Mouse (Mus musculus) hindbrain, embryonic 10.5 days (tissue): ENCODE results near the gene Hacl1. TPM values are rescaled to one million over a fixed set of nuclear protein-coding genes. Genes with fewer than 3 reads are reported as not detected.

Experiments
- DNase-seq: peaks from one replicate; pipeline ENCODE4 v3.0.0-alpha.2; 2017; ENCODE audit warnings: low spot score
- H3K27ac ChIP-seq: fragments of 300-500 bp; sonication (generic); 2 replicates; pipeline ENCODE4 v1.5.1; 2016; ENCODE audit warnings: mild to moderate bottlenecking, moderate library complexity
- H3K27me3 ChIP-seq: fragments of 300-500 bp; sonication (generic); 2 replicates; pipeline ENCODE4 v1.6.1; 2016; ENCODE audit warnings: mild to moderate bottlenecking; ENCODE audit not compliant: poor library complexity, insufficient read depth, severe bottlenecking
- H3K36me3 ChIP-seq: fragments of 300-500 bp; sonication (generic); 2 replicates; pipeline ENCODE4 v1.6.1; 2016; ENCODE audit warnings: mild to moderate bottlenecking, moderate library complexity
- H3K4me1 ChIP-seq: fragments of 300-500 bp; sonication (generic); replicated peaks from 2 replicates; pipeline ENCODE4 v1.6.1; 2016; ENCODE audit warnings: mild to moderate bottlenecking
- H3K4me3 ChIP-seq: fragments of 300-500 bp; sonication (generic); 2 replicates; pipeline ENCODE4 v1.5.1; 2016; ENCODE audit warnings: mild to moderate bottlenecking, moderate library complexity
- H3K9me3 ChIP-seq: fragments of 300-500 bp; sonication (generic); 2 replicates; pipeline ENCODE4 v1.6.1; 2016; ENCODE audit warnings: mild to moderate bottlenecking, moderate library complexity
- WGBS: fragments of 180-500 bp; shearing (Covaris S2); methylation state at CpG from one replicate; pipeline ENCODE4 v1.1.7; 2016; 5-methylcytosine and 5-hydroxymethylcytosine counted together
- polyA plus RNA-seq: library from polyadenylated mRNA; unstranded; fragments of >200 nt; fragmentation: Nextera tagmentation; extraction: Ambion mirVana; gene quantifications from 2 replicates; pipeline ENCODE4 v1.2.1, GENCODE M21; 2016

Hacl1 gene
- polyA plus RNA-seq, 1 experiment from 2014 or later = 8.2 TPM

GRCm38 (mm10) chr14:31658126-31658680 lies 17.1 kb upstream of the Hacl1 start:
- Histone ChIP-seq H3K27me3 (no peaks in the 10 kb centered on the region), H3K36me3 (no peaks in the 10 kb centered on the region), H3K4me1 (peaks cover 40% of the 10 kb centered on the region), H3K9me3 (no peaks in the 10 kb centered on the region), H3K27ac (peak overlapping the region; percentile 60; the same call in 1 of the 2 replicates), H3K4me3 (no peak overlapping the region)
- 95% methylated on average over 8 of the region's 8 CpGs for WGBS
- DNase-seq = no peak

GRCm38 (mm10) chr14:31656857-31657645 lies 16.0 kb upstream of the Hacl1 start:
- Histone ChIP-seq H3K4me1 (peaks cover 31% of the 10 kb centered on the region), H3K27me3 (no peaks in the 10 kb centered on the region), H3K36me3 (no peaks in the 10 kb centered on the region), H3K9me3 (no peaks in the 10 kb centered on the region), H3K27ac (peak overlapping the region; percentile 35; the same call in 1 of the 2 replicates), H3K4me3 (no peak overlapping the region)
- 52% methylated on average over 5 of the region's 5 CpGs for WGBS
- peak; percentile 72 for DNase-seq

GRCm38 (mm10) chr14:31656386-31656785 lies 15.3 kb upstream of the Hacl1 start:
- Histone ChIP-seq H3K27me3 (no peaks in the 10 kb centered on the region), H3K27ac (no peak overlapping the region), H3K4me3 (no peak overlapping the region), H3K9me3 (no peaks in the 10 kb centered on the region), H3K4me1 (peaks cover 25% of the 10 kb centered on the region), H3K36me3 (no peaks in the 10 kb centered on the region)
- WGBS = 77% methylated on average over 7 of the region's 7 CpGs
- no peak for DNase-seq

GRCm38 (mm10) chr14:31655406-31655805 lies 14.3 kb upstream of the Hacl1 start:
- no peaks in the 10 kb centered on the region for H3K27me3 ChIP-seq
- no peak overlapping the region for H3K4me3 ChIP-seq
- H3K9me3 ChIP-seq = peaks cover 2% of the 10 kb centered on the region; the same call in 1 of the 2 replicates
- peaks cover 18% of the 10 kb centered on the region for H3K4me1 ChIP-seq
- no peak for DNase-seq
- WGBS = 80% methylated on average over 14 of the region's 14 CpGs
- H3K27ac ChIP-seq = no peak overlapping the region
- H3K36me3 ChIP-seq = no peaks in the 10 kb centered on the region

GRCm38 (mm10) chr14:31654816-31655215 lies 13.7 kb upstream of the Hacl1 start:
- no peak overlapping the region for H3K27ac ChIP-seq
- no peak for DNase-seq
- peaks cover 3% of the 10 kb centered on the region; the same call in 1 of the 2 replicates for H3K9me3 ChIP-seq
- H3K4me1 ChIP-seq = peaks cover 14% of the 10 kb centered on the region; the same call in 1 of the 2 replicates
- no peak overlapping the region for H3K4me3 ChIP-seq
- H3K27me3 ChIP-seq = no peaks in the 10 kb centered on the region
- no peaks in the 10 kb centered on the region for H3K36me3 ChIP-seq
- WGBS = 89% methylated on average over 5 of the region's 5 CpGs

GRCm38 (mm10) chr14:31653101-31653875 lies 12.2 kb upstream of the Hacl1 start:
- Histone ChIP-seq H3K9me3 (peaks cover 3% of the 10 kb centered on the region; the same call in 1 of the 2 replicates), H3K27me3 (no peaks in the 10 kb centered on the region)
- 83% methylated on average over 14 of the region's 14 CpGs for WGBS

GRCm38 (mm10) chr14:31652624-31653023 lies 11.5 kb upstream of the Hacl1 start:
- Histone ChIP-seq H3K27me3 (no peaks in the 10 kb centered on the region), H3K4me3 (no peak overlapping the region), H3K36me3 (no peaks in the 10 kb centered on the region), H3K9me3 (peaks cover 3% of the 10 kb centered on the region; the same call in 1 of the 2 replicates), H3K27ac (no peak overlapping the region), H3K4me1 (0 out of 2 replicates have a peak, but pooled peaks cover 6% of the 10 kb centered on the region)
- DNase-seq = no peak
- 98% methylated on average over 1 of the region's 1 CpGs for WGBS

More at GRCm38 (mm10) chr14:31653101-31653875, 12.2 kb upstream of the Hacl1 start:
- H3K4me3 ChIP-seq = no peak overlapping the region
- peaks cover 12% of the 10 kb centered on the region; the same call in 1 of the 2 replicates for H3K4me1 ChIP-seq
- no peak for DNase-seq
- H3K36me3 ChIP-seq = no peaks in the 10 kb centered on the region
- H3K27ac ChIP-seq = no peak overlapping the region

- 76% methylated on average over 5 of the region's 5 CpGs for WGBS
- Histone ChIP-seq H3K9me3 (peaks cover 3% of the 10 kb centered on the region; the same call in 1 of the 2 replicates), H3K4me1 (0 out of 2 replicates have a peak, but pooled peaks cover 4% of the 10 kb centered on the region), H3K27me3 (no peaks in the 10 kb centered on the region), H3K27ac (no peak overlapping the region), H3K4me3 (no peak overlapping the region), H3K36me3 (no peaks in the 10 kb centered on the region)
- no peak for DNase-seq
Observed at GRCm38 (mm10) chr14:31652106-31652505, 11.0 kb upstream of the Hacl1 start.

GRCm38 (mm10) chr14:31651206-31651605 lies 10.1 kb upstream of the Hacl1 start:
- Histone ChIP-seq H3K27ac (no peak overlapping the region), H3K9me3 (peaks cover 3% of the 10 kb centered on the region; the same call in 1 of the 2 replicates), H3K4me1 (0 out of 2 replicates have a peak, but pooled peaks cover 2% of the 10 kb centered on the region), H3K36me3 (no peaks in the 10 kb centered on the region), H3K4me3 (no peak overlapping the region), H3K27me3 (no peaks in the 10 kb centered on the region)
- WGBS = 85% methylated on average over 7 of the region's 7 CpGs
- no peak for DNase-seq

GRCm38 (mm10) chr14:31650347-31650746 lies 9.3 kb upstream of the Hacl1 start:
- no peaks in the 10 kb centered on the region for H3K36me3 ChIP-seq
- DNase-seq = no peak
- 95% methylated on average over 3 of the region's 3 CpGs for WGBS
- H3K27me3 ChIP-seq = no peaks in the 10 kb centered on the region
- no peak overlapping the region for H3K4me3 ChIP-seq
- no peak overlapping the region for H3K27ac ChIP-seq
- H3K9me3 ChIP-seq = peaks cover 3% of the 10 kb centered on the region; the same call in 1 of the 2 replicates
- 0 out of 2 replicates have a peak, but pooled peaks cover 2% of the 10 kb centered on the region for H3K4me1 ChIP-seq

- DNase-seq = no peak
- Histone ChIP-seq H3K9me3 (peaks cover 3% of the 10 kb centered on the region; the same call in 1 of the 2 replicates), H3K27me3 (no peaks in the 10 kb centered on the region), H3K36me3 (no peaks in the 10 kb centered on the region), H3K27ac (no peak overlapping the region), H3K4me3 (no peak overlapping the region), H3K4me1 (0 out of 2 replicates have a peak, but pooled peaks cover 2% of the 10 kb centered on the region)
- WGBS = 92% methylated on average over 10 of the region's 10 CpGs
Observed at GRCm38 (mm10) chr14:31647991-31648390, 6.9 kb upstream of the Hacl1 start.

- WGBS = 91% methylated on average over 7 of the region's 7 CpGs
- Histone ChIP-seq H3K36me3 (no peaks in the 10 kb centered on the region), H3K27me3 (no peaks in the 10 kb centered on the region), H3K4me3 (no peak overlapping the region), H3K9me3 (peaks cover 3% of the 10 kb centered on the region; the same call in 1 of the 2 replicates), H3K27ac (no peak overlapping the region), H3K4me1 (peaks cover 9% of the 10 kb centered on the region)
- no peak for DNase-seq
Observed at GRCm38 (mm10) chr14:31645920-31646319, 4.8 kb upstream of the Hacl1 start.
